Mouse (Mus musculus): ENCODE measurements around the gene Vps52. TPM values are rescaled to one million over a fixed set of nuclear protein-coding genes. Genes with fewer than 3 reads are reported as not detected.

The Vps52 gene
- total and polyA plus RNA-seq, 3 experiments, result 34.3 to 73.6 (median 39.9) TPM

- Histone ChIP-seq H3K79me2 (replicated peaks; ENCODE audit: control insufficient read depth, extremely low read depth, insufficient read depth, poor library complexity, severe bottlenecking) (0 out of 2 replicates have a peak, but pooled peaks cover 2% of the 10 kb centered on the region), H3K27ac (ENCODE audit: insufficient read depth, low read depth) (no peak overlapping the region), H3K27me3 (replicated peaks) (no peaks in the 10 kb centered on the region), H3K4me2 (ENCODE audit: insufficient read depth, low read depth, poor library complexity, severe bottlenecking) (no peak overlapping the region), H3K4me1 (ENCODE audit: control insufficient read depth in 1 of 2, insufficient read depth in 2 of 2) (peaks cover 4 to 23% of the 10 kb centered on the region in 2 experiments), H3K9ac (ENCODE audit: insufficient read depth, low read depth) (no peak overlapping the region), H3K9me3 (replicated peaks; ENCODE audit: low read length) (no peaks in the 10 kb centered on the region), H3K4me3 (replicated peaks in 1 of 3; ENCODE audit: low read depth in 2 of 3, low read length in 2 of 3, poor library complexity in 1 of 3) (no peak overlapping the region), H3K36me3 (replicated peaks in 1 of 2; ENCODE audit: control insufficient read depth in 1 of 2, insufficient read depth in 1 of 2, low read length in 1 of 2) (peaks cover 32 to 69% of the 10 kb centered on the region in 2 experiments)
- dilution Hi-C loops (cut with MboI; ENCODE audit: extremely low pct_ligation_motif_present, extremely low pct_unique_long_range_greater_than_20kb, low sequenced_read_pairs), result no loop called here
- TF ChIP-seq ZMIZ1 (IDR thresholded peaks at IDR 0.05; ENCODE audit: low read depth, low read length), result no peak
- no peak for TF ChIP-seq ZNF384 (IDR thresholded peaks at IDR 0.05; ENCODE audit: low read depth, low read length)
- TF ChIP-seq TCF12 (IDR thresholded peaks at IDR 0.05; ENCODE audit: low read depth, low read length), result no peak
- no peak for TF ChIP-seq POLR2AphosphoS2 (IDR thresholded peaks at IDR 0.05; ENCODE audit: low read depth, low read length)
- TF ChIP-seq USF1 (IDR thresholded peaks at IDR 0.05; ENCODE audit: low read depth, low read length), result no peak
- TF ChIP-seq MXI1 (IDR thresholded peaks at IDR 0.05; ENCODE audit: low read depth, low read length), result no peak
- no peak for TF ChIP-seq EP300 (IDR thresholded peaks at IDR 0.05; ENCODE audit: low read length)
- no peak for TF ChIP-seq CHD1 (IDR thresholded peaks at IDR 0.05; ENCODE audit: low read depth, low read length)
- no peak for TF ChIP-seq NELFE (IDR thresholded peaks at IDR 0.05; ENCODE audit: low read depth, low read length)
- no peak for TF ChIP-seq ZKSCAN1 (IDR thresholded peaks at IDR 0.05; ENCODE audit: borderline replicate concordance, low read depth, low read length)
- no peak for TF ChIP-seq CTCF (conservative IDR thresholded peaks at IDR 0.05 in 1 of 2, IDR thresholded peaks at IDR 0.05 in 1 of 2; ENCODE audit: low read depth in 2 of 2, low read length in 2 of 2)
- no peak for TF ChIP-seq MYC (IDR thresholded peaks at IDR 0.05; ENCODE audit: low read depth, low read length)
- no peak for TF ChIP-seq TBP (conservative IDR thresholded peaks at IDR 0.05; ENCODE audit: low read depth, low read length)
- no peak for TF ChIP-seq SMC3 (IDR thresholded peaks at IDR 0.05; ENCODE audit: low read depth, low read length)
- TF ChIP-seq USF2 (conservative IDR thresholded peaks at IDR 0.05; ENCODE audit: low read depth, low read length), result no peak
- no peak for TF ChIP-seq JUND (conservative IDR thresholded peaks at IDR 0.05; ENCODE audit: low read depth, low read length)
- in situ Hi-C loops (cut with MboI; ENCODE audit: low pct_ligation_motif_present, low pct_unique_long_range_greater_than_20kb, low sequenced_read_pairs), result no loop called here
- no peak for DNase-seq (ENCODE audit: extremely low read depth)
Measured at GRCm38 (mm10) chr17:33932970-33933369, 22.6 kb upstream of the Vps52 start.

DNA sequence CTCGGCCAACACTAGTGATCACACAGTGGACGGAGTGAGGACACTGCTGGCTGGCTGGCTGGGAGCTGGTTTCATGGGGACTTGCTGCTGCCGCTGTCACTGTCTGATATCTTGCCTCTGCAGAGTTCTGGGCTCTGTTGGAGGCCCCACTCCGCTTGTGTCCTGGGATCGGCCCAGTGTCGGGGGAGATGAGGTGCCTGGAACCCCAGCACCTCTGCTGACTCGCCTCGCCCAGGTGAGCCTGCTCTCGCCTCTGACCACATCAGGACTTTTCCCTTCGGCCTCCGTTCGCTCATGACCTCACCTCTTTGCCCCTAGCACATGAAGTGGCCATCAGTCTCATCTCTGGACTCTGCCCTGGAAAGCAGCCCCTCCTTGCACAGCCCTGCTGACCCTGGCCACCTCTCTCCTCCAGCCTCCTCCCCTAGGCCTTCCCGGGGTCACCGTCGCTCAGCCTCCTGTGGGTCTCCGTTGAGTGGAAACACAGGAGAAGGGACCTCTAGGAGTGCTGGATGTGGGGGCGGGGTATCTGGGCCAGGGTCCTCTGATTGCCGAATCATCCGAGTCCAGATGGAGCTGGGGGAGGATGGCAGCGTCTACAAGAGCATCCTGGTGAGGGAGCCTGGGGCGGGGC lies 20.1 kb upstream of the Vps52 start:
- dilution Hi-C loops (cut with MboI; ENCODE audit: extremely low pct_ligation_motif_present, extremely low pct_unique_long_range_greater_than_20kb, low sequenced_read_pairs) (no loop called here), in situ Hi-C loops (cut with MboI; ENCODE audit: low pct_ligation_motif_present, low pct_unique_long_range_greater_than_20kb, low sequenced_read_pairs) (no loop called here)
- Histone ChIP-seq H3K79me2 (replicated peaks; ENCODE audit: control insufficient read depth, extremely low read depth, insufficient read depth, poor library complexity, severe bottlenecking) (peaks cover 13% of the 10 kb centered on the region), H3K27ac (ENCODE audit: insufficient read depth, low read depth) (no peak overlapping the region), H3K27me3 (replicated peaks) (no peaks in the 10 kb centered on the region), H3K4me1 (ENCODE audit: control insufficient read depth in 1 of 2, insufficient read depth in 2 of 2) (peaks cover 8 to 29% of the 10 kb centered on the region in 2 experiments), H3K4me3 (replicated peaks in 1 of 3; ENCODE audit: low read depth in 2 of 3, low read length in 2 of 3, poor library complexity in 1 of 3) (no peak overlapping the region), H3K4me2 (ENCODE audit: insufficient read depth, low read depth, poor library complexity, severe bottlenecking) (no peak overlapping the region), H3K9ac (ENCODE audit: insufficient read depth, low read depth) (no peak overlapping the region), H3K9me3 (replicated peaks; ENCODE audit: low read length) (no peaks in the 10 kb centered on the region), H3K36me3 (replicated peaks in 1 of 2; ENCODE audit: control insufficient read depth in 1 of 2, insufficient read depth in 1 of 2, low read length in 1 of 2) (peaks cover 31 to 70% of the 10 kb centered on the region in 2 experiments)
- no peak for DNase-seq (ENCODE audit: extremely low read depth)
- TF ChIP-seq MEF2A (IDR thresholded peaks at IDR 0.05; ENCODE audit: borderline replicate concordance, low read depth, low read length) (no peak), E2F4 (IDR thresholded peaks at IDR 0.05; ENCODE audit: insufficient replicate concordance, low read depth, low read length) (no peak), HCFC1 (IDR thresholded peaks at IDR 0.05; ENCODE audit: low read depth, low read length) (no peak), MYC (IDR thresholded peaks at IDR 0.05; ENCODE audit: low read depth, low read length) (no peak), JUN (IDR thresholded peaks at IDR 0.05; ENCODE audit: insufficient read depth, low read depth, low read length) (no peak), POLR2A (IDR thresholded peaks at IDR 0.05; ENCODE audit: low read depth, low read length) (no peak), GABPA (IDR thresholded peaks at IDR 0.05; ENCODE audit: insufficient replicate concordance, low read depth, low read length) (no peak), SIN3A (IDR thresholded peaks at IDR 0.05; ENCODE audit: low read length) (no peak), ZC3H11A (IDR thresholded peaks at IDR 0.05; ENCODE audit: low read depth, low read length) (no peak), KAT2A (IDR thresholded peaks at IDR 0.05; ENCODE audit: insufficient replicate concordance, low read length) (no peak), MAX (IDR thresholded peaks at IDR 0.05; ENCODE audit: low read length) (no peak), SMC3 (IDR thresholded peaks at IDR 0.05; ENCODE audit: low read depth, low read length) (no peak), ETS1 (conservative IDR thresholded peaks at IDR 0.05; ENCODE audit: low read depth, low read length) (no peak), RCOR1 (conservative IDR thresholded peaks at IDR 0.05; ENCODE audit: low read depth, low read length) (no peak), UBTF (IDR thresholded peaks at IDR 0.05; ENCODE audit: low read depth, low read length) (no peak), JUND (conservative IDR thresholded peaks at IDR 0.05; ENCODE audit: low read depth, low read length) (no peak), ZKSCAN1 (IDR thresholded peaks at IDR 0.05; ENCODE audit: borderline replicate concordance, low read depth, low read length) (no peak), MAFK (IDR thresholded peaks at IDR 0.05; ENCODE audit: insufficient replicate concordance, low read length) (no peak), CHD2 (IDR thresholded peaks at IDR 0.05; ENCODE audit: low read length) (no peak), CHD1 (IDR thresholded peaks at IDR 0.05; ENCODE audit: low read depth, low read length) (no peak)

Measured in CH12.LX (cell line).